Mouse (Mus musculus): ENCODE data around the gene Fmo6. TPM values are rescaled to one million over a fixed set of nuclear protein-coding genes. Genes with fewer than 3 reads are reported as not detected.
A peak's percentile ranks its signal among the peaks of the same experiment; 100 is the strongest.

Fmo6 gene
- total RNA-seq, 2 experiments from 2014 or later: not detected

DNA sequence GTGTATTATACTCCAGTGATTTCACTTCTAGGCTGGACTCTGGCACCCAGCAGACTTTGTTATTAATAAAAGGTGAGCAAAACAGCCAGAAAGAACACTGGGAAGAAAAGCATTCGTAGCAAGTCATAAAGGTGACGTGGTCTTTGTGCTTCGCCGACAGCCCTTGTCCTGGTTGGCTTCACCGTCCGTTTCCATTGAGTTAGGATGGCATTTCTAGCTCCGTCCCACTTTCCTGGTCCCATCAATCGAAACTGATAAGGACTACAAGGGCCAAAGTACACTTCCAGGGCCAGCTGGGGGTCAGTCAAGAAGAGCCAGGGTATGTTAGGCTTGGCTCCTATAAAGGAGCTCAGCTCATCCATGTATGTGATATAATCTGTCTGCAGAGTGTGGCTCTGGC, 20.7 kb downstream of the Fmo6 start:
- no peak for DNase-seq

DNA sequence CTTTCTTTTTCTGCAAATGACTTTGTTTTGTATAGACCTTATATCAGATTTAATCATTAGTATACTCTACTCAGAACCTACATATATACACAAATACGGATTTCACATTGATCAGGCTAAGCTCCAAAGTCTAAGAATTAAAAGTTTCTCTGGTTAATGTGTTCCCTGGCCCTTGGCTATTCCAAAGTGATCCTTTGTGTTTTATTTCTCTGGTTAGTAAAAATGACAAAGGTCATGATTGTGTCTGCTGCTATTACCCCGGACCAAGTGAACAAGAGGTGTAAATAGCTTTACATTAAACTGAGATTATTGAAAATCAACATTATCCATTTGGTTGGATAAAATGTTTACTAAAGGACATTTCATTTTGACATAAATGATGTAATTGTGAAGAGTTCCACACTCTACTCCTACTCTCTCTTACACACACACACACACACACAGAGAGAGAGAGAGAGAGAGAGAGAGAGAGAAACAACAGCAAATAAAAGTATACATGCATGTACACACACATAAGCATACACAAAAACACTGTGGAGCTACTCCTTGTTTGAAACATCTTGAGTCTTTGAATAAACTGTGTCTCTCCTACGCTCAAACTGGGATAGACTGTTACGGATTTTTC, 22.3 kb downstream of the Fmo6 start:
- DNase-seq: no peak
- intact Hi-C loops (cut with DNase I): no loop called here

More for the DNA sequence above, 20.7 kb downstream of the Fmo6 start:
- intact Hi-C loops (cut with DNase I): no loop called here

DNA sequence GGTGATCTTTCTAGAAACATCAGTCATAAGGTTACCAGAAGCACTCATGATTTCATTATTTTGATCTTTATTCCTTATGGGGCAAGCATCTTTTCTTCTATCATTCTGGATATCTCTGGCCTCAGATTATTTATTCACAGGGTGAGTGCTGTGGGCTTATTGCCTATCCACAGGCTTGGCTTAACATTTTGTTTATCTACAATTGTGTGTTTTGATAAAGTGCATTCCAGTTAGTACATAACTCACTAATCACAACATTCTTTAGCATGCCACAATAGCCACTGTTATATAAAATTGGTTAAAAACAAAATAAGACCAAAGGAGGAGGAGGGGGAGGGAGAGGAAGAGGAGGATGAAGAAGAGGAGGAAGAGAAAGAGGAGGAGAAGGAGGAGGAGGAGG, 25.2 kb downstream of the Fmo6 start:
- DNase-seq: no peak
- intact Hi-C loops (cut with DNase I): no loop called here

DNA sequence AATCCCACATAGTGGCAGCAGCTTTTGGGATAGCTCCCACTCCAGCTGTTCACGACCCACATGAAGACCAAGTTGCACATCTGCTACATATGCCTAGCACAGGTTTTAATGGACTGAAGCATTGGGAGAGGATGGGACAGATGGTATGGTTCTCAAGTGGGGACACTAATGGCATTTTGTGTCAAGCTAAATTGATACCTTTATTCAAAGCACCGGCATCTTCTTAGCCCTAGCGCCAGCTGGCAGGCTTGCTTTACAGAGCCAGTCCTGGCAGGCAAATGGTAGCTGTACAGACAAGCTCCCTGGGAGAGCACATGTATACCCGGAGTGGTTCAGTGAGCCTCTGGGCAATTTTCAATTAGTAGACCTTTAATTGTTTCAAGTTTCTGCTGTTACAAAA, 35.4 kb downstream of the Fmo6 start:
- DNase-seq: no peak

DNA sequence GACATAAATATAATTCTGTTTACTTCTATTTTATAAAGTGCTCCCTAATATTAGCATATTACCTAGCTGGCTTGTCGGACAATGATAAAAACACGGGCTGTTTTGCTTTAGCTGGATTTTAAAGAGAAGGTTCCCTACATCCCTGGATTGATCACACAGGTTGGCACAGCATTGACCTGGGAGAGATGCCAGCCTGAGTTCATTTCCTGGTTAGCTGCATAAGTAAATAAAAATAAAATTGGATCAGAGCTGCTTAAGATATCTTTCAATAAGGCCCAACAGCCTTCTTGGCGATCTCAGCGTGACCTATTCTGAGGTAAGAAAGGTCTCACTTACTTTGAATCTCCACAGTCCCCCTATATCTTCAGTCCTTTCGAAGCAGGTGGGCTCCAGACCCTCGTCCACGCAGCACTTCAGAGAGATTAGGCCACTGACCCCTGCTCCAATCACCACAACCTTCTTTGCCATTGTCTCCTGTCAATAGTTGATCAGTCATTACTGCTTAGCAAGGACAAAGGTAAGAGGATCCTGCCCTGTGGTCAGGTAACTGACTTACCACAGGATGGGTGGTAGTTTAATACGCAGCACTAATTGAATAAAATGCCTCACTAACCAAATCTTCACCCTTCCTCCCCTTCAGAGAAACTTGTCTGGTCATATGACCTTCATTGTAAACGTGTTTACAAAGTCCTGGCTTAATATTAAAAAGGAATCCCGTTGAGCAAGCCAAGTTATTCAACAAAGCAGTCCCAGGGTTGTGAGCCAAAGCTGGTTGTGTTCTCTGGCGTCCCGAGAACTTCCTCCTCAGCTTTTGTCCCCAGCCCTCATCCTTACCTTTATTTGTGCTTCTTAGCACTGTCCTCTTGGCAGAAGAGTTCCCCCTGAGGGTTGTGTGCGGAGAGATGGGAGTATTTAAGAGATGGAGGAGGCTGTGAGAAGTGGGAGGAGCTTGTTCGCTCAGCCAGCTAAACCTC, 39.2 kb downstream of the Fmo6 start, which contains the start of gene Fmo2:
TSS of gene Fmo2 (minus strand) at position 889 of the 974 bp plus-strand sequence.
- intact Hi-C loops (cut with DNase I): loop anchor here (5.0 kb wide), 1 partner anchor 159 kb away; no protein-coding TSS in a partner anchor
- DNase-seq: peak; percentile 25 to 48

More for the DNA sequence above, 35.4 kb downstream of the Fmo6 start:
- intact Hi-C loops (cut with DNase I): no loop called here

DNA sequence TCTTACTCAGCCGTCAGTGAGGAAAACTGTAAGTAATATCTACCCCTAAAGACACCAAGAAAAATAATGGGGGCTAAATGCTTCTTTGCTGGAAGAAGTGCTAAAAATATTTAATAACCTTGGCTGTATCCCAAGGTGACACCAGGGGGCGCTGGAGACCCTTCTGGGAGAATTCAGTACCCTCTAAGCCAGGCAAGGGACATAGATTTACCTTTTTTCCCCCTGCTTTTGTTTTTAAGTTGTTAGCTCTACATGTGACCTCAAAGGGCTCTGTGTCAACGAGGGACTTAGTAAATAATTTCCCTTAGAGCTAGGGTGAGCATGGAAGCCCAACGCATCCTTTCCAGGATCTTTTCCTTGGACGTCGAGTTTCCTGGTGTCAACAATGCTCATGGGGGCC, 41.4 kb downstream of the Fmo6 start:
- DNase-seq: peak; percentile 62 to 63
- intact Hi-C loops (cut with DNase I): loop anchor here (5.0 kb wide), 1 partner anchor 161 kb away; no protein-coding TSS in a partner anchor

DNA sequence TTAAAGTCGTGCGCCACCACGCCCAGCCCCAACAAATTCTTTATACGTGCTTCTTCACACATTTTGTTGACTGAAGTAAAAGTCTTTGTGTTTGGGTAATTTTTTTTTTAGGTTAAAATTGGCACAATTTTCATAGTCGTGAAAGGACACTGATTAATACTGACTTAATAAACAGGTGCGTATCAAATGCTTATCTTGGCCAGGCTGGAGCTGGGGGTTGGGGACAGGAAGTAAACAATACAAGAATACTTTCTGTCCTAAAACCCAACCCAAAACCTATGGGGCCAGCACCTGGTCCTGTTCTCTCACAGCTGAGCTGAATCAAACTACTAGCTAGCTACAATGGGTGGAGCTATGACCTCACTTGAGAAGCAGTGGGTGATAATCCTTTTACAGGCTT, 44.3 kb downstream of the Fmo6 start:
- no peak for DNase-seq
- intact Hi-C loops (cut with DNase I): no loop called here

DNA sequence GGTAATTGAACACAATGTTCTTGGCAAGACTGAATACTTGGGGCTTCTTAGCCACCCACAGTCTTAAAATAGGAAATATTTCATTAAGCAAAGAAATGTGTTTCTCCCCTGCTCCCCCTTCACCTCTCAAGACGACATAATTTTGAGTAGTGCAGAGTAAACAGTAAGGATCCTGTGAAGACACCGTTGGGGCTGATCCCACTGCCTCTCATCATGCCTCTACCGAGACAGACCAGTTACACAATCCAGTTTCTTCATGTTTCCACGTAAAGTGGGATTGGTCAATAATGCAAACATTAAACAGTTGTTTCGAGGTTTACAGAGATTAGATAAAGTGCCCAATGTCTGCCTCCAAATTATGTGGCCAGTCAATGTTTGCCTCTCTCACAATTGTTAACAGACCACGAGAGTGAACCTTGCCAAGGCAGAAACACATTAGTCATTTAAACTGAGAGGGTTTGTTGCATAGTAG, 45.3 kb downstream of the Fmo6 start:
- DNase-seq: peak in 1 of 2 experiments; percentile 38
- intact Hi-C loops (cut with DNase I): no loop called here

DNA sequence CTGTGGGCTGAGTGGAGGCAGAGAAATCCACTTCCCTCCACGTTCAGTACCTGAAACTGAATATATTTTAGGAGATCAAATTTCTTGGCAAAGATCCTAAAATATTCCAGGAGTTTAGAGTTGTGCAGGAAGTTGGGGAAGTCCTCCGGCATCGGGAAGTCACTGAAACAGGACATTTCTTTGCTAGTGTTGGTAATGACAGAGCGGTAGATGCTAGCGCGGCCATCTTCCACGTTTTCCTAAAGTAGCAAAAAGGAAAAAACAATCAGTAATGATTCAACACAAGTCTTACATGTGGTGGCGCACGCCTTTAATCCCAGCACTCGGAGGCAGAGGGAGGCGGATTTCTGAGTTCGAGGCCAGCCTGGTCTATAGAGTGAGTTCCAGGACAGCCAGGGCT, 48.7 kb downstream of the Fmo6 start:
- DNase-seq: no peak
- intact Hi-C loops (cut with DNase I): no loop called here

DNA sequence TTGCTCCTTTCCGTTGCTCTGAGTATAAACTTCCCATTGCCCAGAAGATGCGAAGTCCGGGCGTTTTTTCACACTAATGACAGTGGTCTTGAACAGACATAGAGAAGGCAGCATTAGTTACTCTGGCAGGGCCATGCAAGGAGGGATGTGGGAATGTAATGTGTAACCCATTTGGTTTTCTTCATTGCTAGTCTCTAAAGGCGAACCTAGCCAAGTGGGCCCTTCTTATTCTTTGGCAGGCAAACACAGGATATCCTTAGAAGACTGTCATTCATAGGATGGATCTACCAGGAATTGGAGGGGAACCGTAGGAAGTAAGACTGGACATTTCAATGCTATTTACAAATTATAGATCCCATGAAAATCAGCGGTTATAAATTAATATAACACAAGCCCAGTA, 49.7 kb downstream of the Fmo6 start:
- no peak for DNase-seq
- intact Hi-C loops (cut with DNase I): no loop called here

DNA sequence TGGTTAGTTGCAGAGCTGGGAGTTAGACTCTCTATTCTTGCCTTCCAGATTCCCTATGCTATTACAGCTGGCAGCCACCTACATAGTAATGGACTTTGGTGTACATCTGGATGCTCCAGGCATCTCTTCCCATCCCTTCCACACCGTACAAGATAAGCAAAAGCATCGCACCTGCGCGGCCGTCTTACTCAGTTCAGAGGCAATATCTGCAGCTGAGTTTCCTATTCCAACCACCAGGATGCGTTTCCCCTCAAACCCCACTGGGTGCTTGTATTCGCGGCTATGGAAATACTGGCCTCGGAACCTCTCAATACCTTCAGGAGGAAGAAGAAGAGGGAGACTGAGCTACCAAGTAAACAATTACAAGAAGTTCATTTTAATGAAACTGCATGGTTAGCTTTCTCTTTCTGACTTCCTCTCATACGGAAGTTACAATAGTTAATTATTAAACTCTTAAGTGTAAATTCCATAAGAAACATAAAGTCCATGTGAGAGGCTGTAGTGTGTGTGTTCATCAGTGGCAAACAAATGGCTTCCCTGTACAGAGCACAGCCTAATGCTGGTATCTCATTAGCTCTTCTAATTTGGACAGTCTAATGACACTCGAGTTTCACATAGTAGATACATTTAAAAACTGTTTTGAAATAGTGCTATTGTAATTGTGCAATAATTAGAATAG, 51.0 kb downstream of the Fmo6 start:
- intact Hi-C loops (cut with DNase I): no loop called here
- no peak for DNase-seq

DNA sequence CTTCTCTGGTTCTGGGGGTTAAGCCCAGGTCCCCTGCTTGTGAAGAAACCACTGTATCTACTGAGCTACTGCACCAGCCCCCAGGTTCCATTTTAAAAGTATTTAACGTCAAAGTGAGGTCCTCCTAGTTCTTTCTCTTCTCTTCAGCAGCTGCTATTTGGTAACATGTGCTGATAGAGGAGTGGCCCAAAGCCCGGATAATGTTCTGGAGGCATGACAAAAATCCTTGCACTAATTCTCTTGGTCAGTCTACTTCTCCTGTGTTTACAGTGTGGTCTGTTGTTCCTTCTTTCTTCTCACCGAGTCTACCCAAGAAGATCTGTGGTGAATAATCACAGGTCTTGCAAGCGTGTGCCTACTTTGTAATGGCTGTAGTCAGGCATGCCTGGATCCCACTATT, 54.6 kb downstream of the Fmo6 start:
- intact Hi-C loops (cut with DNase I): no loop called here
- DNase-seq: no peak

DNA sequence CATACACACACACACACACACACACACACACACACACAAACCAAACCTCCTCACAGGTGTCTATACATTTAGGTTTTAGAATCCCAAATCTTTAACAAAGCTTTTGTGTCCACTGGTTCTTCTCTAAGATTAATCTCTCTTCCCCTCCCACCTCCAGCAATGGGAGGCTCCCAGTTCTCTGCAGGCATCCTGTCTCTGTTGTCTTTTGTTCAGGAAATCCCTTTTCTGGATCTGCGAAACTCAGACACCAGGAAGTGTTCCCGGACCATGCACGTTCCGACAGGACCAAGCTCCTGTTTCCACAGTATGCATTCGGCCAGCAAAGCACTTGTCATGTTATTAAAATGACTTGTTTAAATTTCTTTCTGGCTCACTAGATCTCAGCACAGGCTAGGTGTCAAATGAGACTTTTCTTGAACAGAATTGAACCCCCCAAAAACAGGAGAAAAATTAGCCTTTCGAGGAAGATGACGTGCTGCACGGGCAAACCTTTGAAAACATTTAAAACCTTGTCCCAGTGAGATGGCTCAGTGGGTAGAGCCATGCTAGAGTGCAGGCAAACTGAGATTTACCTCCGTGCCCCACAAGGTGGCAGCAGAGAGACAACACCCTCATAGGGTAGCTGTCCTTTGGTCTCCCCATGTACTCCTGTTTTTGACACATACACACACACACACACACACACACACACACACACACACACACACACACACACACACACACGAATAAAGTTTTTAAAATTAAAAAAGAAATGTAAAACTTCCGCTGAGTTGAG, 57.5 kb downstream of the Fmo6 start:
- intact Hi-C loops (cut with DNase I): no loop called here
- DNase-seq: peak; percentile 51 to 55

DNA sequence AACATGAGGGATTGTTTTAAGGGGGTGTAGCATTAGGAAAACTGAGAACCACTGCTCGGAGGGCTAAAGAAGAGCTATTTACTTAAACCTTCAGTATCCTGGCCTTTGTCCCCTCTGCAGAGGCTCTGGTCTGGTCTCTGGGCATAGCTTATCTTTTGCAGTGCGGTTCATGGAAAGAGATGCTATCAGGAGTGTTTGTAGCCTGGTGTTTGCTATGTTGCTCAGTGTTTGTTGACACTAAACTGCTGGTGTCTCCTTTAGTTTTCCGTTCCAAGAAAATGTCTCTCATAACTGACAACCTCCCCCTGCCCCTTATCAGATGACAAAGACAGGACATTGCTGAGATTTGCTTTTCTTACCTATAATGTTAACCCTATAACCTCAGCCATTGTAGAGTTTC, 62.2 kb downstream of the Fmo6 start:
- no peak for DNase-seq
- intact Hi-C loops (cut with DNase I): no loop called here

DNA sequence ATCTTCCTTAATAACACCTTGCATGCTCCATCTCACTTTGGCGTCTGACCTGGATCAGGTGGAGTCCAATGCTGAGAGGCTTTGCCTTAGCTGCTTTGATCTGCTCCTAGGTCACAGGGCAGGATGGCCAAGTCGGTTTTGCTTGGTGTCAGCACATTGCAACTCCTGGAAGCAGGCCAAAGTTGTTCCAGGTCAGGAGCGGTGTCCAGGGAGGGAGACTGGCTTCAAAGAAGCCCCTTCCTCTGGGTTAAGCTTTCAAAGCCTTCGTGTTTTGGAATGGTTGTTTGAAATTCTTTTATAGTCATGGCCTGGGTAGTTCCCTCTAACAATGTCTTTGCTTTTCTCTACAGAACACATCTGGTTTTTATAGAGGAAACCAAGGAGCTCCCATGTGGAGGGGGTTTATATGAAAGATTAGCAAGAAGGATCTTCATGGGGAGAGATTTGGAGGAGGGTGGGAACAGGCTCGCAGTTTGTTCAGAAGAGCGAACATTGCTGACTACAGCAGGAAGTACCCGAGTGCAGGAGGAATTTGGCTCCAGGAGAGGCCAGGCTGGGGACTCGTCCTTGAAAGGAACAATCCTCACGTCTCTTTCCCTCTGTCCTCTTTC, 65.5 kb downstream of the Fmo6 start:
- no peak for DNase-seq
- intact Hi-C loops (cut with DNase I): no loop called here

DNA sequence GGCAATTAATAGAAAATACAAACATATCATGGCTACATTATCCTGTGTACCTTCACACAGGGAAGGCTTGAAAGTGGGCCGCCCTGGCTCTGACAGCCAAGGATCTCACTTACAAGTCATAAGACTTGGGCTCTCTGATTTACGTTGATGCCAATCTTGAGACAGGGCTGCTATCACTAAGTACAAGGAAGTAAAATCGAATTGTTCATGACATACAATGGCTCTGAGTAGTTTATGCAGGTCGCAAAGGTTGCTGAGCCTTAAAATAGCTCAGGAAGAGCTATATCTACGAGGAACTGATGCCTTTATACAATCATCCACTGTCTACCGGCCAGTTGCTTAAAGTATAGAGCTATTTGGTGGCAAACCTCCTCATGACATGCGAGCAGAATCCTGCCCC, 66.3 kb downstream of the Fmo6 start:
- DNase-seq: no peak
- intact Hi-C loops (cut with DNase I): no loop called here

DNA sequence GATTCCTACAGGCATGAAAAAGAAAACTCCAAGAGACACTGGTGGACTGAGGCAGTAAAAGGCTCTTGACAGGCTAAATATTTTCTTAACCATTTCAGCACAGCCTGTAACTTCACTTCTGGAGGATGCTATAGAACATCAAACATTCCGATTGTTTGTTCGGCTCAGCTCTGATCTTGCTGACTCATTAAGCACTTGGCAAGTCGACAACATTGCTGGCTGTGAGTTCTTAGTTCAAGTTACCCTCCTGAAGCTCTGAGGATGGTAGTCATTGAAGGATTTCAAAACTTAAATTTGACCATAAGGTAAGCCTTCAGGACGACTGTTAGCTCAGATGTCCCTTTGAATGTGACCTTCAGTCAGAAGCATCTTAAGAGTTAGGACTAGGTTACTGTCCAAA, 69.9 kb downstream of the Fmo6 start:
- intact Hi-C loops (cut with DNase I): no loop called here
- no peak for DNase-seq
